Mouse (Mus musculus) embryonic facial prominence, embryonic 12.5 days (tissue): Measurements from ENCODE around the gene Slc2a12. TPM values are rescaled to one million over a fixed set of nuclear protein-coding genes. Genes with fewer than 3 reads are reported as not detected.

Source experiments
- ATAC-seq: fragments of 200-750 bp; cut with Nextera tagmentation; 2 replicates; pipeline ENCODE4 v1.8.0; 2017; ENCODE audit not compliant: insufficient number of reproducible peaks, insufficient read depth, low FRiP score, low TSS enrichment
- H3K27ac ChIP-seq: fragments of 300-500 bp; sonication (generic); 2 replicates; pipeline ENCODE4 v1.5.1; 2016; ENCODE audit warnings: mild to moderate bottlenecking
- H3K27me3 ChIP-seq: fragments of 300-500 bp; sonication (generic); 2 replicates; pipeline ENCODE4 v1.6.1; 2016; ENCODE audit warnings: mild to moderate bottlenecking, moderate library complexity
- H3K36me3 ChIP-seq: fragments of 300-500 bp; sonication (generic); 2 replicates; pipeline ENCODE4 v1.6.1; 2016; ENCODE audit warnings: mild to moderate bottlenecking
- H3K4me1 ChIP-seq: fragments of 300-500 bp; sonication (generic); 2 replicates; pipeline ENCODE4 v1.6.1; 2016
- H3K4me2 ChIP-seq: fragments of 300-500 bp; sonication (generic); replicated peaks from 2 replicates; pipeline ENCODE4 v1.6.1; 2016; ENCODE audit warnings: mild to moderate bottlenecking, moderate library complexity
- H3K4me3 ChIP-seq: fragments of 300-500 bp; sonication (generic); 2 replicates; pipeline ENCODE4 v1.5.1; 2016; ENCODE audit warnings: mild to moderate bottlenecking
- H3K9ac ChIP-seq: fragments of 300-500 bp; sonication (generic); 2 replicates; pipeline ENCODE4 v1.6.1; 2016; ENCODE audit warnings: mild to moderate bottlenecking, moderate library complexity
- H3K9me3 ChIP-seq: fragments of 300-500 bp; sonication (generic); 2 replicates; pipeline ENCODE4 v1.6.1; 2016; ENCODE audit warnings: mild to moderate bottlenecking, moderate library complexity
- WGBS: fragments of 180-500 bp; shearing (Covaris S2); methylation state at CpG from one replicate; pipeline ENCODE4 v1.1.7; 2016; 5-methylcytosine and 5-hydroxymethylcytosine counted together
- polyA plus RNA-seq: library from polyadenylated mRNA; unstranded; fragments of >200 nt; fragmentation: Nextera tagmentation; extraction: Ambion mirVana; gene quantifications from 2 replicates; pipeline ENCODE4 v1.2.1, GENCODE M21; 2016

Gene Slc2a12
- polyA plus RNA-seq, 1 experiment from 2014 or later = 3.0 TPM

GRCm38 (mm10) chr10:22674176-22674575 lies 29.4 kb downstream of the Slc2a12 start:
- H3K9me3 ChIP-seq = no peaks in the 10 kb centered on the region
- H3K9ac ChIP-seq = no peak overlapping the region
- H3K27ac ChIP-seq = no peak overlapping the region
- no peak for ATAC-seq
- H3K4me1 ChIP-seq = peaks cover 14% of the 10 kb centered on the region
- no peaks in the 10 kb centered on the region for H3K27me3 ChIP-seq
- 87% methylated on average over 8 of the region's 8 CpGs for WGBS
- H3K4me2 ChIP-seq = no peak overlapping the region
- no peaks in the 10 kb centered on the region for H3K36me3 ChIP-seq
- H3K4me3 ChIP-seq = no peak overlapping the region

DNA sequence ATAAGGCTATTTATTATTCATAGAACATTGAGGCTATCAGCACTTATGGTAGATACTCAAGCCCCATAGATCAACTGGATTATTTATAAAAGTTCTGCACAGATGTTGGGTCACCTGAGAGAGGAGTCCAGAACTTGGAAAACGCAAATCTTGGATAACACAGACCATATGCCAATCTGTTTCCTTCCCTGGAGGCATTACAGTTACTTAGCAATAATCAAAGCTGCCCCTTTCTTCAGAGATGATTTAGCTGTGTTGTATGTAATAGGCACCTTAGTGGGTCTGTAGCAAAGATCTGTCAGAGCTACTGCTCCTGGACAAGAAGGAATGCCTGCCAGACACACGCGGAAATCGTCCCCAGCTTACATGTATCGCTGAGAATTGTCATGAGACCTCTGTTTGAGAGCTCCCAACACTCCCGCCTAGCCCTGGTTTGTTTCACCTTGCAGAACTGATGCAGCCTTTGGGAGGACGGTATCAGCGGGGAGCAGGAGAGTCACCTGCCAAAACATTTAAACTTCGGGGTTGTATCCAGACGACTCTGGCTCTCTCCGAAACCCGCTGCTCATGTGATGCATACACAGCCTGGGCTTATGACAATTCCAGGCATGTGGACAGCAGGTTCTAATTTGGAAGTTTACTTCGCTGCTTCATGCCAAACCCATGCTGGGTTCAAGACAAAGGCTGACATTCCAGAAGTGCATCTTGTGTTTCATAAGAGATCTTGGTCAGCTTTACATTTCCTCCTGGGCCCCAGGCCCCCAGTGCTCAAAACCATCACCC lies 31.2 kb downstream of the Slc2a12 start:
- 39% methylated on average over 13 of the region's 13 CpGs for WGBS
- H3K9me3 ChIP-seq = no peaks in the 10 kb centered on the region
- H3K4me3 ChIP-seq = no peak overlapping the region
- peak overlapping the region; percentile 21; the same call in 1 of the 2 replicates for H3K4me2 ChIP-seq
- no peak overlapping the region for H3K9ac ChIP-seq
- ATAC-seq = 0 out of 2 replicates have a peak, but pooled peaks have one; percentile 6
- peaks cover 14% of the 10 kb centered on the region for H3K4me1 ChIP-seq
- no peaks in the 10 kb centered on the region for H3K36me3 ChIP-seq
- H3K27ac ChIP-seq = 0 out of 2 replicates have a peak overlapping the region, but pooled peaks have one; percentile 11
- H3K27me3 ChIP-seq = no peaks in the 10 kb centered on the region

DNA sequence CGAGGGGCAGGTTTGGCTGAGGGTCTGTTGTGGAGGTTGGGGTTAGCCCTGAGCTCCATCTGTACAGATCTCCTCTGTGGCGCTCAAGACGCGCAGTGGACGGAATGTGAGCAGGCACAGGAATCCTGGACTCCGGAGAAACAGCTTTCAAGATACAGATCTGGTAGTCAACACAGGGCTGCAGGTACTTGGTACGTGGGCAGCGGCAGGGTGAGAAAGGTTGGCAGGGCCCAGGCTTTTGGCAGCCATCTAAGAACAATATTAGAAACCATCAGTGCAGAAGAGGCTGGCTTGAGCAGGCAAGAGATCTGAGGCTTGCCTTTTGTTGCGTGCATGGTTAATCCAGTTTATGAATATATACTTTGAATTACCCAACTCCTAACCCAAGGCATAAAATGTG lies 51.4 kb downstream of the Slc2a12 start:
- 92% methylated on average over 9 of the region's 9 CpGs for WGBS
- Histone ChIP-seq H3K9me3 (no peaks in the 10 kb centered on the region), H3K27me3 (no peaks in the 10 kb centered on the region), H3K4me2 (no peak overlapping the region), H3K27ac (no peak overlapping the region), H3K9ac (no peak overlapping the region), H3K4me1 (no peaks in the 10 kb centered on the region), H3K36me3 (peaks cover 14% of the 10 kb centered on the region), H3K4me3 (no peak overlapping the region)
- ATAC-seq = no peak

DNA sequence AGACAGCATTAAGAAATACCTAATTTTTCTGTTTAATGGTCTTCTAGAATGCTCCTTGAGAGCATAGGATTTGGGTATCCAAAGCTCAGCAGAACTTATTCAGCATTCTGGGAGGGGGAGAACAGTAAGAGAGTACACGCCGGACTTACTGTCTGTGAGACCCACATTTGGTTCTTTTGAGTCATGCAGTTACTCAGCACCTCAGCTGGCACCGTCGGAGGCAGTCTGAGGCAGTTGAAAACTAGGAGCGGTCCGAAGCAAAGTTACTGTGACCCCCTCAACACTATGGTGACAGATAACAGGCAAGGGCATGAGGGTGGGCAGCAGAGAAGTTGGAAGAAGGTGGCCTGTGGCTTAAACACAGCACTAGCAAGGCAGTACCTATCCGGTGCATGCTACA lies 52.1 kb downstream of the Slc2a12 start:
- Histone ChIP-seq H3K27ac (no peak overlapping the region), H3K4me1 (no peaks in the 10 kb centered on the region), H3K27me3 (no peaks in the 10 kb centered on the region), H3K4me2 (no peak overlapping the region), H3K36me3 (peaks cover 14% of the 10 kb centered on the region), H3K4me3 (no peak overlapping the region), H3K9ac (no peak overlapping the region), H3K9me3 (no peaks in the 10 kb centered on the region)
- 85% methylated on average over 7 of the region's 7 CpGs for WGBS
- no peak for ATAC-seq

- H3K27me3 ChIP-seq = no peaks in the 10 kb centered on the region
- no peaks in the 10 kb centered on the region for H3K4me1 ChIP-seq
- no peak overlapping the region for H3K27ac ChIP-seq
- H3K9me3 ChIP-seq = no peaks in the 10 kb centered on the region
- no peak overlapping the region for H3K4me3 ChIP-seq
- H3K36me3 ChIP-seq = peaks cover 21% of the 10 kb centered on the region
- WGBS = 86% methylated on average over 9 of the region's 9 CpGs
- no peak for ATAC-seq
- no peak overlapping the region for H3K4me2 ChIP-seq
- H3K9ac ChIP-seq = no peak overlapping the region
Measured at GRCm38 (mm10) chr10:22698158-22698953, 53.5 kb downstream of the Slc2a12 start.

GRCm38 (mm10) chr10:22699487-22700335 lies 54.9 kb downstream of the Slc2a12 start:
- Histone ChIP-seq H3K4me2 (no peak overlapping the region), H3K27ac (no peak overlapping the region), H3K9ac (no peak overlapping the region), H3K4me3 (no peak overlapping the region), H3K36me3 (peaks cover 23% of the 10 kb centered on the region), H3K4me1 (no peaks in the 10 kb centered on the region), H3K9me3 (no peaks in the 10 kb centered on the region), H3K27me3 (no peaks in the 10 kb centered on the region)
- 80% methylated on average over 19 of the region's 19 CpGs for WGBS
- ATAC-seq = no peak

DNA sequence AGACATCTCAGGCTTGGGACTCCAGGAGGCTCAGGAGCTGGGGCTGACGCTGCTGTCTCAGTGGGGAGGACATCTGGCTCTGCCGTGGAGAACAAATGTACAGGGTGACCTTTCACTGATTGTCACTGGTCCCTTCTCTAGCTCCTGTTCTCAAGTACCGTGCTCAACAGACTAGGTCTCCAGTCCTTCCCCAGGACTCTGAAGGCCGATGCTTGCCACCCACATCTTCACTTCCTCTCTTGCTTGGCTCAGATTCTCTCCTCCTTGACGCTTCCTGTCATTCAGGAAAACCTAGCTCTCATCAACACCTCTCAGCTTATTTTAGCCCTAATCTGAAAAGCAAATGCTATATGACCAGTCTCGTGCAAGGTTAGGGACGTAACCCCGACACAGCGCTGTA lies 56.0 kb downstream of the Slc2a12 start:
- no peak for ATAC-seq

DNA sequence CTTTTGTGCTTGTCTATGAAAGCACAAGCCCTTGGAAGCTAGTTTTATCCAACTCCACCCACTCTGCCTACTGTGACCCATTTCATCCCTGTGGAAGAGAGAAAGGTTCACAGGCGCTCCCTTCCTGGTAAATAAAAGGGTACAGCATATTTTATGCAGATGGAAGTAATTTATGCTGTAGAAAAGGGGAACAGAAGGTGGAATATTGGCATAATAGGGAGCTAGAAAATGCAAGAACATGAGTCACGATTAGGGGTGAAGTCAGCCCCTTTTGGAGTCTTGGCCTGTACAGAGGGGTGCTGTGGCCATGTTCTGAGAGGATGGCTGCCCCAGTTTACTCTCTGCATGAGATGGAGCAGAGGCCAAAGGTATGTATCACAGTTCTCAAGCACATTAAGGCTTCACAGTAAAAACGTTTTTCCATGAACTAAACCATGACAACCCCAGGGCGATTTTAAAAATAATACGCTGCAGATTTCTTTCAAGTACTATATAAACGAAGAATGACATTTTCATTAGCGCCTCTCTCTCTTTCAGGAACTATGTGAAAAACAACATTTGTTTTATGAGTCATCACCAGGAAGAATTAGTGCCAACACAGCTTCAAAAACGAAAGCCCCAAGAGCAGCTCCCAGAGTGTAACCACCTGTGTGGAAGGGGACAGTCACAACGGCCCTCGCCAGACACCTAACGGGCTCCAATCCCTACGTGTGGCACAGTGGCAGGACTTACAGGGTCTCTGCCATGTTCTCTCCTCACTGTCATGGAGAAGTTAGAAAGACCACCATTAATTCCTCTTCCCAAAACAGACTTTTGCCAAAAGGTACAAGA lies 56.9 kb downstream of the Slc2a12 start:
- WGBS = 73% methylated on average over 12 of the region's 12 CpGs
- Histone ChIP-seq H3K36me3 (peaks cover 33% of the 10 kb centered on the region), H3K4me2 (no peak overlapping the region), H3K9ac (no peak overlapping the region), H3K4me3 (no peak overlapping the region), H3K27me3 (no peaks in the 10 kb centered on the region), H3K9me3 (no peaks in the 10 kb centered on the region), H3K4me1 (no peaks in the 10 kb centered on the region), H3K27ac (no peak overlapping the region)
- no peak for ATAC-seq

More for the DNA sequence above, 56.0 kb downstream of the Slc2a12 start:
- Histone ChIP-seq H3K27me3 (no peaks in the 10 kb centered on the region), H3K4me1 (no peaks in the 10 kb centered on the region), H3K4me2 (no peak overlapping the region), H3K9me3 (no peaks in the 10 kb centered on the region), H3K9ac (no peak overlapping the region), H3K36me3 (peaks cover 28% of the 10 kb centered on the region), H3K27ac (no peak overlapping the region), H3K4me3 (no peak overlapping the region)
- 82% methylated on average over 9 of the region's 9 CpGs for WGBS

DNA sequence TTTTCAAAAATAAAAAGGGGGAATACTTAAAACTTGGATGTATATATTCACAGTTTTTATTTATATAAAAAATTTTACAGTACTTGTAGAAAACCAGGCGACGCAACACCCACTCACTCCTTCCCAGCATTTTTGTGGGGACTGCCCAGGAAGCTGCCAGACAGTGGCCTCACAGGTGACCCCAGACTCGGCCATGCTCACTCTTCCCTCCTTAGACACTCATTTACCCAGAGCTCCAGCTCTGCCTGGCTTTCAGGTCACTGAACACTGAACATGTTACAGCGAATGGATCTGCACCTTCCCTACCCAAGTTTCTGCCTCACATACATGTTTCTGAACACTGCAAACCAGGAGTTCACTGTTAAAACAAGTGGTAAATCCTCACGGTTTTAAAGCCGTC lies 59.0 kb downstream of the Slc2a12 start:
- Histone ChIP-seq H3K4me2 (no peak overlapping the region), H3K9me3 (no peaks in the 10 kb centered on the region), H3K4me3 (no peak overlapping the region), H3K27me3 (no peaks in the 10 kb centered on the region), H3K27ac (no peak overlapping the region), H3K36me3 (peaks cover 49% of the 10 kb centered on the region), H3K4me1 (no peaks in the 10 kb centered on the region), H3K9ac (no peak overlapping the region)
- no peak for ATAC-seq
- 92% methylated on average over 6 of the region's 6 CpGs for WGBS

GRCm38 (mm10) chr10:22708190-22708843 lies 63.5 kb downstream of the Slc2a12 start:
- Histone ChIP-seq H3K27me3 (no peaks in the 10 kb centered on the region), H3K9me3 (no peaks in the 10 kb centered on the region), H3K36me3 (peaks cover 43% of the 10 kb centered on the region), H3K9ac (no peak overlapping the region), H3K4me2 (no peak overlapping the region), H3K27ac (no peak overlapping the region), H3K4me1 (no peaks in the 10 kb centered on the region), H3K4me3 (no peak overlapping the region)
- no peak; the same call in 1 of the 2 replicates for ATAC-seq
- WGBS = 90% methylated on average over 7 of the region's 7 CpGs
